Mouse (Mus musculus): ENCODE measurements around the gene Otx2. TPM values are rescaled to one million over a fixed set of nuclear protein-coding genes. Genes with fewer than 3 reads are reported as not detected.
A peak's percentile ranks its signal among the peaks of the same experiment; 100 is the strongest.

The Otx2 gene
- polyA plus RNA-seq (2016; fragmentation: Nextera tagmentation; extraction: Ambion mirVana), result not detected in 2 replicates

DNA sequence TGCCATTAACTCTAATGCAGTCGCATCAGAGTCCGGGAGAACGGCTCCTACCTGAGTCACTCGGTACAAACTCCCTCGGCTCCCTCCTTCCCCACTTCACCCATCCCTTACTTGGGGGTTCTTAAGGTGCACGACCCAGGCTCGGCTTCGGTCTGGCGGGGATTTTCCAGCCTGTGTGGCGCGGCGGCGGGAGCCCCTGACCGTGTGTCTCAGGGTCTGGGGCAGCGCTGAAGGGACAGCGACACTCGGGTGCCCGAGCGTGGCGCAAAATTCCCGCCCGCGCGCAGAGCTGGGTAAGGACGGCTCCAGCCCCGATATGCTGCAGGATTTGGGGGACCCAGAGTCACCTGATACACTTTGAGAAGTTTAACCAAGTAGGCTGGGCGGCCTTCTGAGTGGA lies at the start of gene Otx2:
Otx2 (minus strand) TSS at position 279 of the 400 bp plus-strand sequence.
- Histone ChIP-seq H3K27me3 (replicated peaks) (peaks cover 88% of the 10 kb centered on the region), H3K36me3 (no peaks in the 10 kb centered on the region), H3K4me1 (0 out of 2 replicates have a peak, but pooled peaks cover 4% of the 10 kb centered on the region), H3K9ac (no peak within 1 kb of the TSS), H3K4me3 (no peak within 1 kb of the TSS), H3K27ac (no peak within 1 kb of the TSS), H3K9me3 (replicated peaks) (no peaks in the 10 kb centered on the region), H3K4me2 (0 out of 2 replicates have a peak within 1 kb of the TSS, but pooled peaks have one; percentile 16)
- 3% methylated on average over 27 of the region's 27 CpGs for WGBS (ENCODE audit: insufficient replicate concordance)
- ATAC-seq, result no peak

DNA sequence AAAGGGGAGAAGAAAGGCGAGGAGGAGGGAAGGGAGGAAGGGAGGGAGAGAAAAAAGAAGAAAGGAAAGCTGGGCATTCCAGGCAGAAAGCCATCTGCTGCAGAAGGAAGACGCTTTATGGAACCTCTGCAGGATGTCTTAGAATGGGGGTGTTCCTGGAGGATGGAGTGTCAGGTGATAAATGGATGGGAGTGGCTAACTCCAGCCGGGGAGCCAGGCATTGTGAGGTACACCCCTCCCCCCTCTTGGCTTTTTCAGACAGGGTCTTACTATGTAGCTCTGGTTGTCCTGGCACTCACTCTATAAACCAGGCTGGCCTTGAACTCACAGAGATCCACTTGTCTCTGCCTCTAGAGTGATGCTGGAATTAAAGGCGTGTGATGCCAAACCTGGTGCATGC lies 49.1 kb upstream of the Otx2 start:
- 45% methylated on average over 4 of the region's 4 CpGs for WGBS (ENCODE audit: insufficient replicate concordance)
- no peak for ATAC-seq
- no peak overlapping the region for H3K4me2 ChIP-seq

DNA sequence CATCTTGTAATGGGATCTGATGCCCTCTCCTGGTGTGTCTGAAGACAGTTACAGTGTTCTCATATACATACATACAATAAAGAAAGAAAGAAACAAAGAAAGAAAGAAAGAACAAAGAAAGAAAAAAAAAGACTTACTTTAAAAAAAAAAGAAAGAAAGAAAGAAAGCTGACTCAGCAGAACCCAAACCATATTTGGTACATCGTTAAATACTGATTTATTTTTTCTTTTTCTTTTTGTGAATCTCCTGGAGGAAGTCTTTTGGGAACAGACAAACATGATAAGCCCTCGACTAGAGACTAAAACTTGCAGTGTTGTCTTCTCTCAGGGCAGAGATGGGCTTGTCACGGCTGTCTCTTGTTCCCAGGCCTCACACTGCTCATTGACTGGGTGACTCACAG lies 45.7 kb upstream of the Otx2 start:
- 52% methylated on average over 3 of the region's 3 CpGs for WGBS (ENCODE audit: insufficient replicate concordance)
- H3K9ac ChIP-seq, result no peak overlapping the region
- H3K4me1 ChIP-seq, result no peaks in the 10 kb centered on the region
- no peaks in the 10 kb centered on the region for H3K27me3 ChIP-seq (replicated peaks)
- H3K4me3 ChIP-seq, result no peak overlapping the region
- no peak overlapping the region for H3K4me2 ChIP-seq
- ATAC-seq, result no peak
- H3K36me3 ChIP-seq, result no peaks in the 10 kb centered on the region
- no peak overlapping the region for H3K27ac ChIP-seq
- H3K9me3 ChIP-seq (replicated peaks), result no peaks in the 10 kb centered on the region

More for the DNA sequence above, 49.1 kb upstream of the Otx2 start:
- no peak overlapping the region for H3K27ac ChIP-seq
- H3K9ac ChIP-seq, result no peak overlapping the region
- H3K27me3 ChIP-seq (replicated peaks), result no peaks in the 10 kb centered on the region
- no peaks in the 10 kb centered on the region for H3K4me1 ChIP-seq
- H3K9me3 ChIP-seq (replicated peaks), result no peaks in the 10 kb centered on the region
- H3K36me3 ChIP-seq, result no peaks in the 10 kb centered on the region
- no peak overlapping the region for H3K4me3 ChIP-seq

DNA sequence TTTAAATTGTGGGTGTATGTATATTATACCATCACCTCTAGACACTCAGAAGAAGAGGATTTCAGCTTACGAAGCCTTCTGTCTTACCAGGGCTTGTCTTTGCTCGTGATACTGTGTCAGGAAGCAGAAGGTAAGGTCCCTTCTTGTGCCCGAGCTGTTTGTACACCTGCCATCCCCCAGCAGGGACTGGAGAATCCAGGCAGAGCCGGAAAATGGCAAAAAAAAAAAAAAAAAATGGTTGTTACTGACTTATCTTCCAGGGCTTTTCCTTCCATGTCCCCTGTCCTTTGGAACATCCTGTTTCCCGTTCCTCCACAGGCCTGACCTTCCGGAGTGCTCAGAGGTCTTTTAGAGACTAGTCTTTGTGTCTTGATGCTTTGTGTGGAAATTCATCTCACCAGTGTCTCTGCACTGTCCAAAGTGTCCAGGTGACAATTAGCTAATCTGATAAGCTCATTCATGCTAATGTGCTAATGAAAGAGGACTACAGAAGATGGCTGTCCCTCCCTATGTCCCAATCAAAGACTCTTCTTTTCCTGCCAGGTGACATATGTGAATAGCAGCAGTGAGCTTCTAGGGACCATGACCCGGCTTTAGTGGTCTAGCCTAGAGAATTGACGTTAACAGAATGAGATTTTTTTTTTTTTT lies 44.1 kb upstream of the Otx2 start:
- no peak for ATAC-seq
- H3K4me3 ChIP-seq, result no peak overlapping the region

DNA sequence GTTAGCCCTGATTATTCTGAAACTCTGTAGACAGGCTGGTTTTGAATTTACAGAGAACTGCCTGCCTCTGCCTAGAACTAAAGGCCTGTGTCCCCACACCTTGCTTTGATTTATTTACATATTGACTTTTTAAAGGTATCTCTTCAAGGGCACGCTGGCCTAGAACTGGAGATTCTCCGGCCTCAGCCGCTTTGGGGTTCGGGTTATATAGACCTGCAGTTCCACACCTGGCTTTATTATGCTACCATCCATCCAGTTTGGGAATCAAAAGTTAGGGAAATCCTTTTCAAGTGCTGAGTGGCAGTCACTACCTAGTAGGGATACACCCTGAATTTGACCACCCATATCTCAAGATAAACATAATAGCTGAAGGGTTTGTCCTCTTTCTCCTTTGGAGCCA lies 42.8 kb upstream of the Otx2 start:
- Histone ChIP-seq H3K27me3 (replicated peaks) (no peaks in the 10 kb centered on the region), H3K27ac (no peak overlapping the region), H3K9ac (no peak overlapping the region), H3K36me3 (no peaks in the 10 kb centered on the region), H3K4me3 (no peak overlapping the region), H3K9me3 (replicated peaks) (no peaks in the 10 kb centered on the region), H3K4me1 (no peaks in the 10 kb centered on the region), H3K4me2 (no peak overlapping the region)
- 76% methylated on average over 4 of the region's 4 CpGs for WGBS (ENCODE audit: insufficient replicate concordance)
- no peak for ATAC-seq

More for the DNA sequence above, 44.1 kb upstream of the Otx2 start:
- H3K27me3 ChIP-seq (replicated peaks), result no peaks in the 10 kb centered on the region
- no peak overlapping the region for H3K27ac ChIP-seq
- H3K9ac ChIP-seq, result no peak overlapping the region
- H3K9me3 ChIP-seq (replicated peaks), result no peaks in the 10 kb centered on the region
- 48% methylated on average over 8 of the region's 8 CpGs for WGBS (ENCODE audit: insufficient replicate concordance)
- H3K4me1 ChIP-seq, result no peaks in the 10 kb centered on the region
- no peak overlapping the region for H3K4me2 ChIP-seq
- H3K36me3 ChIP-seq, result no peaks in the 10 kb centered on the region

DNA sequence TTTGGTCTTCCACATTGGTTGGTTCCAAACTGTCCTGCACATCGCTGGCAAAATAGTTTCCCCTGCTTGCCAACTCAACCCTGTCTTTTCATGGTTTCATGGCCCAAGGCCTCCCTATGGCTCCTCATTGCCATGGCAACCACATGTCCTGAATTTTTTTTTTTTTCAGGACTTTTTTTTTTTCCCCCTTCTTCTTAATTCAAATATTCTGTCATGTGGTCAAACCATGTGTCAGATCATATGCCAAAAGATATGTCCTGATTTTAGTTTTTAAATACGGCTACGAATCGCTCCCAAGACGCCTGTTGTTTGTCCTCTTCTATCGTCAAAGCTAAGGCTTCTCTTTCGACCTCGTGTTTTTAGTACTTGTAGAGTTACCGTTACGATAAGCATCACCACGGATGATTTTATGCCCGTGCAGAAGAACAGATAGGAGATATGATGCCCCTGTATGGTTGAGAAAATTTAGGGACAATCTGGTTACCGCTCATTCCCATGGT lies 37.3 kb upstream of the Otx2 start:
- H3K27me3 ChIP-seq (replicated peaks), result peaks cover 31% of the 10 kb centered on the region

DNA sequence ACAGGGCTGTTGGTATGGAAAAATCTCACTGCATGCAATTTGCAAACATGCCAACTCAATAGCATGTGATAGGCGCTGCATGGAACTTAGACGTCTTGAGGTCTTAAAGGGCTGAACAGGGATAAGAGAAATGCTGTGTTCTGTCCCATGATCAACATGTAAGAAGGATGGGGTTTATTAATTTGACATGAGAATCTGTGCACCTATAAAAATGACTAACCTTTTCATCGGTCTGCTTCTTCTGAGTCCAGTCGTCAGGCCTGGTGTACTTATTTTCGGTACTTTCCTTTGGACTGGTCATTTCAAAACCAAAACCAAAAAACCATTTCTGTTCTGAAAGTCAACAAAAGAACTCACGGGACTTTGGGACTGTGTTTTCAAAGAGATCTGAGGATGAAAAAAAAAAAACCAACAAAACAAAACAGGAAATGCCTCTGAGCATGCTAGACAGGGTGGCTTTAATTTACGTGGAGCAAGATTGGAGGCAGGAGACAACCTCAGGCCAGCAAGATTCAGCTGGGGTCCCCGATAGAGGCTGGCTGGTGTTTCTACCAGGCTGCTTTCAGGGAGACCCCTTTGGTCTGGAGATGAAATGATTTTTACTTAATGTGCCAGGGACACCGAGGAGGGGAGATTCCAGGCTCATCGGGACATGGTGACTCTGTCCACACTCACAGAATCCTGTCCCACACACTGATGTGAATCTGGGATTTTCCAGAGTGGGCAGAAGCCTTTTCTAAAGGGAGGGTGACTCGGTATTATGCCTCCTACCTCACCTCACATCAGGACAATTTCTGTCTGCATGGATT lies 36.6 kb upstream of the Otx2 start:
- Histone ChIP-seq H3K4me3 (no peak overlapping the region), H3K27ac (no peak overlapping the region), H3K27me3 (replicated peaks) (peaks cover 31% of the 10 kb centered on the region), H3K4me1 (0 out of 2 replicates have a peak, but pooled peaks cover 7% of the 10 kb centered on the region), H3K4me2 (peak overlapping the region; percentile 46), H3K36me3 (no peaks in the 10 kb centered on the region), H3K9ac (no peak overlapping the region), H3K9me3 (replicated peaks) (no peaks in the 10 kb centered on the region)
- 55% methylated on average over 11 of the region's 11 CpGs for WGBS (ENCODE audit: insufficient replicate concordance)
- no peak for ATAC-seq

More for the DNA sequence above, 37.3 kb upstream of the Otx2 start:
- no peaks in the 10 kb centered on the region for H3K9me3 ChIP-seq (replicated peaks)
- H3K4me2 ChIP-seq, result no peak overlapping the region
- ATAC-seq, result no peak
- no peak overlapping the region for H3K9ac ChIP-seq
- 0 out of 2 replicates have a peak, but pooled peaks cover 7% of the 10 kb centered on the region for H3K4me1 ChIP-seq
- 79% methylated on average over 13 of the region's 13 CpGs for WGBS (ENCODE audit: insufficient replicate concordance)
- no peak overlapping the region for H3K27ac ChIP-seq
- H3K36me3 ChIP-seq, result no peaks in the 10 kb centered on the region
- H3K4me3 ChIP-seq, result no peak overlapping the region

DNA sequence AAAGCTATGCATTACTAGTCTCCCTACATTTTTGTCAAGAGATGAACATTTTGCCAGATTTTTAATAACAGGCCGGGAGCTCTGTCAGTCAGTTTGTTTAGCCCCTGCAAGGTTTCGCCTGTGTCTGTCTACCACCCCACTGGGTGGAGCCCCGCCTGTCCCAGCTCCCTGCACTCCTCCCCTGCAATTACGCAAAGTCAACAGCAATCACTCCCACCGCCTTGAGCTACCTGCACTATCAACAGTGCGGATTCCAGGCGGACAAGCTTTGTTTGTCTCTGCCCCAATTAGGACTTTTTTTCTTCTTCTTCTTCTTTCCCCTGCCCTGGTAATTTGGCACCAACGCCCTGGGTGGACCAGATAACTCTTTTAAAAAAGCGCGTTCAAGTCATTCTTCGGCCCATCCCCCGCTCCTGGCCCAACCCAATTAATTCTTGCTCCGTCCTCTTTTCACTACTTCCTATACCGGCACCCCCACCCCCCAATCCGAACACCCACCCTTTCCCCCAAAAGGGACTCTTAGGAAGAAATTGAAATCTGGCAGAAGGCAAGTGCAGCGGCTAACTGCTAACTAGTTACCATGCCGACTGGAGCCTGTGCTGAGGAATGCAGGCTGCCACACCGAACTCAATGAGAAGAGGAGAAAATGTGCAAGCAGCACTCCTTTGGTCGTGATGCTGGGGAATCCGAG lies 35.9 kb upstream of the Otx2 start:
- Histone ChIP-seq H3K4me2 (peak overlapping the region; percentile 46), H3K9me3 (replicated peaks) (no peaks in the 10 kb centered on the region), H3K4me3 (peak overlapping the region; percentile 27; the same call in 1 of the 2 replicates), H3K36me3 (no peaks in the 10 kb centered on the region), H3K9ac (no peak overlapping the region), H3K27me3 (replicated peaks) (peaks cover 31% of the 10 kb centered on the region), H3K4me1 (0 out of 2 replicates have a peak, but pooled peaks cover 7% of the 10 kb centered on the region), H3K27ac (no peak overlapping the region)
- peak; percentile 68 for ATAC-seq
- 5% methylated on average over 20 of the region's 20 CpGs for WGBS (ENCODE audit: insufficient replicate concordance)

DNA sequence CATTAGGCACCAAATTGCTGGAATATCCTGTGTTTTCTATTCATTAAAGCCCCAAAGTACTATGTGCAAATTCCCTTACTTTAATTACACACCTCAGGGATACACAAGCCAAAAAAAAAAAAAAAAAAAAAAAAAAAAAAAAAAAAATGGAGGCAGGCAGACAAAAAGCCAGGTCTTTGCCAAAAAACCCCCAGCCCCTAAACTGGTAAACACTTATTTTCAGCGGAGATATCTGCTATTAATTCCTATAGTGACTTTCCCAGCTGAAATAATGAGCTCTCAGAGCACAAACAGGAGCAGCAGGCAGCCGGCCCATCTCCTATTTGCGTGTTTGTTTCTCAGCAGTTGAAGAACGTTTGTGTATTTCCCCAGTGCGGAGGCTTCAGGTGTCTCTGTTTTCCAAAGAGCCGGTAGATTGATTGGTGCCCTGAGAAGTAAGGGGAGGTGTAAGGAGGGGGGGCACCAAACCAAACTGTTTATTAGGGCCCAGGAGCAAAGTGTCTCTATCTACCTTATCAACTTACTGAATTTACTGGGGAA lies 34.3 kb upstream of the Otx2 start:
- no peak overlapping the region for H3K4me3 ChIP-seq
- no peak for ATAC-seq
- 26% methylated on average over 6 of the region's 6 CpGs for WGBS (ENCODE audit: insufficient replicate concordance)
- H3K4me1 ChIP-seq, result 0 out of 2 replicates have a peak, but pooled peaks cover 7% of the 10 kb centered on the region
- no peak overlapping the region for H3K9ac ChIP-seq
- no peak overlapping the region for H3K4me2 ChIP-seq
- peaks cover 33% of the 10 kb centered on the region for H3K27me3 ChIP-seq (replicated peaks)
- no peaks in the 10 kb centered on the region for H3K36me3 ChIP-seq
- no peak overlapping the region for H3K27ac ChIP-seq
- H3K9me3 ChIP-seq (replicated peaks), result no peaks in the 10 kb centered on the region

DNA sequence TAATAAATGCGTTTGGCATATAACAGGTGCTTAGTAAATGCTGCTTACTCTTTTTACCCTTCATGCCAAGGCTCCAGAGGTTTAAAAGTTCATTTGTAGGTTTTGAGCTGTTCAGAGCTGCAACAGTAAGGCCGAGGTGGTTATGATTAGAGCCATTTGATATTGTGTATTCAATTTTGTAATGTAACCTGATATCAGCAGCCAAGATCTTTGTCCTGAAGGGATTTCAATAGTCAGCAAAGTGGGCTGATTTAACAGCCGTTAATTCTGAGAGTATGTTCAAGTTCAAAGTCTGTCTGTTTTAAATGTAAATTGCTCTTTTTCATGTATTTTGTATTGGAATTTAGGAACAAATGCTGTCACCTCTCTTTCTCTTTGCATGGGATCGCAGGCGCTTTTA lies 33.8 kb upstream of the Otx2 start:
- H3K4me1 ChIP-seq, result 0 out of 2 replicates have a peak, but pooled peaks cover 7% of the 10 kb centered on the region
- no peak overlapping the region for H3K4me2 ChIP-seq
- peaks cover 33% of the 10 kb centered on the region for H3K27me3 ChIP-seq (replicated peaks)
- ATAC-seq, result no peak
- H3K9me3 ChIP-seq (replicated peaks), result no peaks in the 10 kb centered on the region
- 73% methylated on average over 5 of the region's 5 CpGs for WGBS (ENCODE audit: insufficient replicate concordance)
- no peak overlapping the region for H3K4me3 ChIP-seq
- H3K9ac ChIP-seq, result no peak overlapping the region
- H3K36me3 ChIP-seq, result no peaks in the 10 kb centered on the region
- H3K27ac ChIP-seq, result no peak overlapping the region

DNA sequence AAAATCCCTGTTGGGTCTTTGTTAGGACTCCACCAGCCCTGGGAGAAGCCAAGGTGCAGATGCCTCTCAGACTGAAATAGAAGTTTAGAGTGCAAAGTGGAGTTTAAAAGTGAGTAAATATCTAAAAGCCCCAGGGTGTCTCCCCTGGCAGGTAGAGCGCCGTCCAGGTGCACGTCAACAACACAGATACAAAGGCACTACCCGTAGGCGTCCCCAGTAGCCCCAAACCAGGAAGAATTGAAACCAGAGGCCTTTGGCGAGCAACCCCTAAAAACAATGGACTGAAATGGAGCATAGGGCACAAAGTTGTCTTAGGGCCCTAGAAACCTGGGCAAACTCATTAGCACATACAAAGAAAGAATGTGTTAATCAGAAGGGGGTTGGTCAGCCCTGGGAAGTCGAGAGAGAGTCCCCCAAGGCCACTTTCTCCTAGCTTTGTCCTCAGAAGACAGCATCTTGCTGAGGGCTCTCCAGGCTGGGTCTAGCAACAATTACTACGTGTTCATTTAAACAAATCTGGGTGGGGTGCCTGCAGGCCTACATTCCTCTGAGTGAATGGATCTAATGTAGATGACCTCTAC lies 27.3 kb upstream of the Otx2 start:
- no peak for ATAC-seq
- no peak overlapping the region for H3K4me3 ChIP-seq
- 48% methylated on average over 8 of the region's 8 CpGs for WGBS (ENCODE audit: insufficient replicate concordance)
- no peak overlapping the region for H3K27ac ChIP-seq
- H3K9me3 ChIP-seq (replicated peaks), result no peaks in the 10 kb centered on the region
- no peaks in the 10 kb centered on the region for H3K4me1 ChIP-seq
- H3K9ac ChIP-seq, result no peak overlapping the region
- no peak overlapping the region for H3K4me2 ChIP-seq
- no peaks in the 10 kb centered on the region for H3K36me3 ChIP-seq
- 0 out of 2 replicates have a peak, but pooled peaks cover 3% of the 10 kb centered on the region for H3K27me3 ChIP-seq (replicated peaks)

Data from liver, embryonic 12.5 days (tissue).